Mouse (Mus musculus): ENCODE measurements at regions not wholly inside any gene's neighbourhood (a gene's known extent, or its start where the extent isn't known, plus 50 kb on each side); places are given as distances from the start of the nearest gene placed in this dataset.

DNA sequence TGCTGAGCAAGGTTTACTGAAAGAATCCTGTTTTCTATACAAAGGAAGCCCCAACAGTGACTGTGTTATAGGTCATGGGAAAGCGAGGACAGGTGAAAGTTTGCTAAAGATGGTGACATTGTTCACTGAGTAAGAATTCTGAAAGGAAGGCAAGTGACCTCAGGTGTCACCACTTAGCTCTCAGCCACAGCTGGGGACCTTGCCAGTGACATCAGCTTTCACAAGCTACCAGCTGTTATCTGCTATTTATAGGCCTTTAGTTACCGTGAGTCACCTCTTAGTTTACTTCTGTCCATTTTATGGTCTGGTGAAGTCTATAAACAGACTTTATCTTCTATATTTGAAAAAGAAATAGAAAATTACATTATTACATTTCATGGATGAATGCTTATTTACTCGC lies 65.4 kb upstream of the Mtpn start:
- no peak overlapping the region for H3K9ac ChIP-seq (replicated peaks; ENCODE audit: low read length)
- DNase-seq (ENCODE audit: low spot score) (no peak), ATAC-seq (replicated peaks; ENCODE audit: insufficient number of reproducible peaks, low FRiP score, low TSS enrichment, low read depth) (no peak)
- no peaks in the 10 kb centered on the region for H3K4me1 ChIP-seq (ENCODE audit: control insufficient read depth, insufficient read depth, low read length)
- no peak overlapping the region for H3K27ac ChIP-seq (replicated peaks; ENCODE audit: low read depth, low read length)
- H3K27me3 ChIP-seq (ENCODE audit: control insufficient read depth, insufficient read depth, low read length) = no peaks in the 10 kb centered on the region
- no peak overlapping the region for H3K4me2 ChIP-seq (ENCODE audit: low read depth, low read length)
- H3K36me3 ChIP-seq (replicated peaks; ENCODE audit: control insufficient read depth, insufficient read depth, low read depth, low read length) = no peaks in the 10 kb centered on the region
- no peaks in the 10 kb centered on the region for H3K9me3 ChIP-seq (replicated peaks; ENCODE audit: control insufficient read depth, low read length)
- no peak overlapping the region for H3K4me3 ChIP-seq (ENCODE audit: low read depth, low read length)
- WGBS = 73% methylated on average over 3 of the region's 3 CpGs

DNA sequence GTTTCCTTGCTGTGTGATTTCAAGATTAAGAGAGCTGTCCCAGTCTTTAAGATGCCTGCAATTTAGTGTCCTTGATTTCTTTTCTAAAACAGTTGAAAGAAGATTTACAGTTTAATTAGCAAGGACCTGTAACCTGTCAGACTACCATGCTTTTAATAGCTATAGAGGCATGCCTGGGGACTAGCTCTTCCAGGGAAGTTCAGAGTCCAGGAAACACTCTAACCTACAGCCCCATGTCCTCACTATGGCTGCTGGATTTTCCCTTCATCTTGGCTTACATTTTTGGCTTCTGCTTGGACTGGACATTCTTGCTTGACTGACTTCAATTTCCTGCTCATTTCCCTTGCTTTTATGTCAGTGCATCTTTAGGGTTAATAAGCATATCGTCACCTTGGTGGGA lies 61.7 kb upstream of the Mtpn start:
- no peaks in the 10 kb centered on the region for H3K36me3 ChIP-seq (replicated peaks; ENCODE audit: control insufficient read depth, insufficient read depth, low read depth, low read length)
- H3K9me3 ChIP-seq (replicated peaks; ENCODE audit: control insufficient read depth, low read length) = no peaks in the 10 kb centered on the region
- no peak overlapping the region for H3K4me3 ChIP-seq (ENCODE audit: low read depth, low read length)
- H3K27ac ChIP-seq (replicated peaks; ENCODE audit: low read depth, low read length) = no peak overlapping the region
- H3K9ac ChIP-seq (replicated peaks; ENCODE audit: low read length) = no peak overlapping the region
- H3K27me3 ChIP-seq (ENCODE audit: control insufficient read depth, insufficient read depth, low read length) = no peaks in the 10 kb centered on the region
- no peak overlapping the region for H3K4me2 ChIP-seq (ENCODE audit: low read depth, low read length)
- no peak for ATAC-seq (replicated peaks; ENCODE audit: insufficient number of reproducible peaks, low FRiP score, low TSS enrichment, low read depth)
- 67% methylated on average over 1 of the region's 1 CpGs for WGBS
- DNase-seq (ENCODE audit: low spot score) = no peak
- no peaks in the 10 kb centered on the region for H3K4me1 ChIP-seq (ENCODE audit: control insufficient read depth, insufficient read depth, low read length)

- no peak for ATAC-seq (replicated peaks; ENCODE audit: insufficient number of reproducible peaks, low FRiP score, low TSS enrichment, low read depth)
- WGBS = 63% methylated on average over 1 of the region's 1 CpGs
- no peaks in the 10 kb centered on the region for H3K27me3 ChIP-seq (ENCODE audit: control insufficient read depth, insufficient read depth, low read length)
Observed at GRCm38 (mm10) chr6:35599841-35600240, 60.2 kb upstream of the Mtpn start.

GRCm38 (mm10) chr6:35598406-35599185 lies 58.9 kb upstream of the Mtpn start:
- H3K9me3 ChIP-seq (replicated peaks; ENCODE audit: control insufficient read depth, low read length) = no peaks in the 10 kb centered on the region
- no peaks in the 10 kb centered on the region for H3K27me3 ChIP-seq (ENCODE audit: control insufficient read depth, insufficient read depth, low read length)
- DNase-seq (ENCODE audit: low spot score) (no peak), ATAC-seq (replicated peaks; ENCODE audit: insufficient number of reproducible peaks, low FRiP score, low TSS enrichment, low read depth) (no peak)
- no peaks in the 10 kb centered on the region for H3K36me3 ChIP-seq (replicated peaks; ENCODE audit: control insufficient read depth, insufficient read depth, low read depth, low read length)
- H3K4me2 ChIP-seq (ENCODE audit: low read depth, low read length) = no peak overlapping the region
- H3K4me3 ChIP-seq (ENCODE audit: low read depth, low read length) = no peak overlapping the region
- no peak overlapping the region for H3K9ac ChIP-seq (replicated peaks; ENCODE audit: low read length)
- WGBS = 81% methylated on average over 12 of the region's 12 CpGs
- no peak overlapping the region for H3K27ac ChIP-seq (replicated peaks; ENCODE audit: low read depth, low read length)
- no peaks in the 10 kb centered on the region for H3K4me1 ChIP-seq (ENCODE audit: control insufficient read depth, insufficient read depth, low read length)

More at GRCm38 (mm10) chr6:35599841-35600240, 60.2 kb upstream of the Mtpn start:
- no peak for DNase-seq (ENCODE audit: low spot score)
- H3K36me3 ChIP-seq (replicated peaks; ENCODE audit: control insufficient read depth, insufficient read depth, low read depth, low read length) = no peaks in the 10 kb centered on the region
- H3K4me2 ChIP-seq (ENCODE audit: low read depth, low read length) = no peak overlapping the region
- no peaks in the 10 kb centered on the region for H3K9me3 ChIP-seq (replicated peaks; ENCODE audit: control insufficient read depth, low read length)
- H3K9ac ChIP-seq (replicated peaks; ENCODE audit: low read length) = no peak overlapping the region
- no peak overlapping the region for H3K4me3 ChIP-seq (ENCODE audit: low read depth, low read length)
- H3K27ac ChIP-seq (replicated peaks; ENCODE audit: low read depth, low read length) = no peak overlapping the region
- no peaks in the 10 kb centered on the region for H3K4me1 ChIP-seq (ENCODE audit: control insufficient read depth, insufficient read depth, low read length)

- Histone ChIP-seq H3K4me3 (ENCODE audit: low read depth, low read length) (no peak overlapping the region), H3K9me3 (replicated peaks; ENCODE audit: control insufficient read depth, low read length) (no peaks in the 10 kb centered on the region), H3K4me2 (ENCODE audit: low read depth, low read length) (no peak overlapping the region), H3K9ac (replicated peaks; ENCODE audit: low read length) (no peak overlapping the region), H3K27me3 (ENCODE audit: control insufficient read depth, insufficient read depth, low read length) (no peaks in the 10 kb centered on the region), H3K36me3 (replicated peaks; ENCODE audit: control insufficient read depth, insufficient read depth, low read depth, low read length) (no peaks in the 10 kb centered on the region), H3K4me1 (ENCODE audit: control insufficient read depth, insufficient read depth, low read length) (no peaks in the 10 kb centered on the region), H3K27ac (replicated peaks; ENCODE audit: low read depth, low read length) (no peak overlapping the region)
- ATAC-seq (replicated peaks; ENCODE audit: insufficient number of reproducible peaks, low FRiP score, low TSS enrichment, low read depth) (no peak), DNase-seq (ENCODE audit: low spot score) (no peak)
- 89% methylated on average over 2 of the region's 2 CpGs for WGBS
Observed at GRCm38 (mm10) chr6:35595012-35595411, 55.3 kb upstream of the Mtpn start.

- Histone ChIP-seq H3K4me1 (ENCODE audit: control insufficient read depth, insufficient read depth, low read length) (no peaks in the 10 kb centered on the region), H3K4me2 (ENCODE audit: low read depth, low read length) (no peak overlapping the region), H3K36me3 (replicated peaks; ENCODE audit: control insufficient read depth, insufficient read depth, low read depth, low read length) (no peaks in the 10 kb centered on the region), H3K27ac (replicated peaks; ENCODE audit: low read depth, low read length) (no peak overlapping the region), H3K4me3 (ENCODE audit: low read depth, low read length) (no peak overlapping the region), H3K9me3 (replicated peaks; ENCODE audit: control insufficient read depth, low read length) (no peaks in the 10 kb centered on the region), H3K9ac (replicated peaks; ENCODE audit: low read length) (no peak overlapping the region), H3K27me3 (ENCODE audit: control insufficient read depth, insufficient read depth, low read length) (no peaks in the 10 kb centered on the region)
- ATAC-seq (replicated peaks; ENCODE audit: insufficient number of reproducible peaks, low FRiP score, low TSS enrichment, low read depth) (no peak), DNase-seq (ENCODE audit: low spot score) (no peak)
- WGBS = 89% methylated on average over 3 of the region's 3 CpGs
Observed at GRCm38 (mm10) chr6:35592234-35592633, 52.5 kb upstream of the Mtpn start.
